Mouse (Mus musculus): Measurements from ENCODE around the gene Yjefn3. TPM values are rescaled to one million over a fixed set of nuclear protein-coding genes. Genes with fewer than 3 reads are reported as not detected.

Yjefn3 gene
- polyA plus RNA-seq, 1 experiment from 2014 or later, result 5.2 TPM

GRCm38 (mm10) chr8:69894836-69895332 is 7.6 kb downstream of the Yjefn3 start:
- Histone ChIP-seq H3K27me3 (ENCODE audit: insufficient read depth, low read length) (0 out of 2 replicates have a peak, but pooled peaks cover 7% of the 10 kb centered on the region), H3K4me2 (ENCODE audit: low read length) (no peak overlapping the region), H3K36me3 (ENCODE audit: insufficient read depth, low read length) (peaks cover 16% of the 10 kb centered on the region; the same call in 1 of the 2 replicates), H3K9me3 (replicated peaks; ENCODE audit: low read length) (no peaks in the 10 kb centered on the region), H3K27ac (no peak overlapping the region), H3K4me3 (replicated peaks; ENCODE audit: low read depth, low read length) (no peak overlapping the region), H3K9ac (ENCODE audit: low read depth, low read length) (no peak overlapping the region), H3K4me1 (replicated peaks; ENCODE audit: insufficient read depth, low read length) (no peaks in the 10 kb centered on the region)
- no peak for TF ChIP-seq CTCF (IDR thresholded peaks at IDR 0.05; ENCODE audit: low read depth)
- no peak for DNase-seq (ENCODE audit: low spot score)
- WGBS, result 67% methylated on average over 6 of the region's 6 CpGs
- ATAC-seq (replicated peaks; ENCODE audit: low FRiP score, low read depth), result no peak

DNA sequence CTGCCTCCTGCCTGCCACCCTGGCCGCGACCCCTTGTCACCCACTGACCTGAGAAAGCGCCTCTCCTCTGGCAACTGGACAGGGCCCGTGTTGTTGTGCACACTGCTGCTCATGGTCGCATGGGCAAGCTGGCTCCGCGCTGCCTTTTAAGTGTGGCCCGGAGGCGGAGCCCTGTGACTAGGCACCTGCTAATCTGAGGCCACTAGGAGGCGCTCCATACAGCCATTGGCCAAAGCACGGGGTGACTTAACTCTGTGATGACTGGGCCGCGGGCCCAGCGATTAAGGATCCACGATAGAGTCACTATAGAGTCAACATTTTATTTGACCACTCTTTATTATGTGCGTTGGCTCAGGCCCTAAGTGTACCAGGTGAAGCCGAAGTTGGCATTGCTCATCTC is 8.6 kb downstream of the Yjefn3 start:
- TF ChIP-seq CTCF (IDR thresholded peaks at IDR 0.05; ENCODE audit: low read depth), result peak; percentile 69
- peaks cover 6% of the 10 kb centered on the region for H3K4me1 ChIP-seq (replicated peaks; ENCODE audit: insufficient read depth, low read length)
- peaks cover 16% of the 10 kb centered on the region; the same call in 1 of the 2 replicates for H3K36me3 ChIP-seq (ENCODE audit: insufficient read depth, low read length)
- no peak overlapping the region for H3K4me2 ChIP-seq (ENCODE audit: low read length)
- H3K27me3 ChIP-seq (ENCODE audit: insufficient read depth, low read length), result peaks cover 16% of the 10 kb centered on the region
- peak; percentile 75 for DNase-seq (ENCODE audit: low spot score)
- no peak overlapping the region for H3K9ac ChIP-seq (ENCODE audit: low read depth, low read length)
- H3K4me3 ChIP-seq (replicated peaks; ENCODE audit: low read depth, low read length), result no peak overlapping the region
- H3K27ac ChIP-seq, result no peak overlapping the region
- H3K9me3 ChIP-seq (replicated peaks; ENCODE audit: low read length), result no peaks in the 10 kb centered on the region
- ATAC-seq (replicated peaks; ENCODE audit: low FRiP score, low read depth), result peak; percentile 40; the same call in 1 of the 2 replicates
- WGBS, result 47% methylated on average over 17 of the region's 17 CpGs

DNA sequence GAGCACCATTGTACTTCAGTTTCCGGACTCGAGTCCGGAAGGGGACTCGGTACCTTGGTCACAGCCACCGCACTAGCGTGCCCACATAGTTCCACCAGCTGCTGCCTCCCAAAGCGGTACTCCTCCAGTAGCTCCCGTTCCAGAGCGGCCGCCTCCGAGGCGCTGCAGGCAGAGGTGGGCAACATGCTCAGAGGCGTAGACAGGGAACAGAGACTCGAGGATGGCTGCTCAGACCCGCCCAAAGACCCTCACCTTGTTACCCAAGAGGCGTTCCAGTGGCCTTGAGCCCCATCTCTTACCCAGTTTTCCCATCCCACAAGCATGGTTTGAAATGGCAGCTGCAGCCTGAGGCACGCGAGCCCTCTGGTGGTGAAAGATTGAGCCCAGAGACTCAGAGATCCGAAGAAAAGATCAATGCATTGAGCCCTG is 11.7 kb downstream of the Yjefn3 start:
- Histone ChIP-seq H3K27ac (no peak overlapping the region), H3K9ac (ENCODE audit: low read depth, low read length) (no peak overlapping the region), H3K9me3 (replicated peaks; ENCODE audit: low read length) (no peaks in the 10 kb centered on the region), H3K4me3 (replicated peaks; ENCODE audit: low read depth, low read length) (no peak overlapping the region), H3K27me3 (ENCODE audit: insufficient read depth, low read length) (peaks cover 45% of the 10 kb centered on the region), H3K4me2 (ENCODE audit: low read length) (no peak overlapping the region), H3K36me3 (ENCODE audit: insufficient read depth, low read length) (peaks cover 13% of the 10 kb centered on the region; the same call in 1 of the 2 replicates), H3K4me1 (replicated peaks; ENCODE audit: insufficient read depth, low read length) (peaks cover 16% of the 10 kb centered on the region)
- WGBS, result 41% methylated on average over 19 of the region's 19 CpGs
- ATAC-seq (replicated peaks; ENCODE audit: low FRiP score, low read depth) (no peak), DNase-seq (ENCODE audit: low spot score) (peak; percentile 64)
- TF ChIP-seq CTCF (IDR thresholded peaks at IDR 0.05; ENCODE audit: low read depth), result peak; percentile 84

- H3K4me3 ChIP-seq (replicated peaks; ENCODE audit: low read depth, low read length), result peak overlapping the region; percentile 28
- peak overlapping the region; percentile 35; the same call in 1 of the 2 replicates for H3K9ac ChIP-seq (ENCODE audit: low read depth, low read length)
- H3K4me1 ChIP-seq (replicated peaks; ENCODE audit: insufficient read depth, low read length), result peaks cover 16% of the 10 kb centered on the region
- DNase-seq (ENCODE audit: low spot score) (no peak), ATAC-seq (replicated peaks; ENCODE audit: low FRiP score, low read depth) (no peak; the same call in 1 of the 2 replicates)
- H3K36me3 ChIP-seq (ENCODE audit: insufficient read depth, low read length), result peaks cover 13% of the 10 kb centered on the region; the same call in 1 of the 2 replicates
- 2% methylated on average over 32 of the region's 32 CpGs for WGBS
- H3K9me3 ChIP-seq (replicated peaks; ENCODE audit: low read length), result no peaks in the 10 kb centered on the region
- H3K27me3 ChIP-seq (ENCODE audit: insufficient read depth, low read length), result peaks cover 64% of the 10 kb centered on the region
- peak overlapping the region; percentile 54 for H3K4me2 ChIP-seq (ENCODE audit: low read length)
- no peak for TF ChIP-seq CTCF (IDR thresholded peaks at IDR 0.05; ENCODE audit: low read depth)
- H3K27ac ChIP-seq, result no peak overlapping the region
These were observed 13.6 kb downstream of the Yjefn3 start for GRCm38 (mm10) chr8:69888902-69889301.

GRCm38 (mm10) chr8:69888244-69888866 is 14.2 kb downstream of the Yjefn3 start:
- H3K4me1 ChIP-seq (replicated peaks; ENCODE audit: insufficient read depth, low read length), result peaks cover 16% of the 10 kb centered on the region
- H3K36me3 ChIP-seq (ENCODE audit: insufficient read depth, low read length), result peaks cover 9% of the 10 kb centered on the region; the same call in 1 of the 2 replicates
- peaks cover 70% of the 10 kb centered on the region for H3K27me3 ChIP-seq (ENCODE audit: insufficient read depth, low read length)
- H3K27ac ChIP-seq, result no peak overlapping the region
- DNase-seq (ENCODE audit: low spot score) (no peak), ATAC-seq (replicated peaks; ENCODE audit: low FRiP score, low read depth) (no peak; the same call in 1 of the 2 replicates)
- peak overlapping the region; percentile 35; the same call in 1 of the 2 replicates for H3K9ac ChIP-seq (ENCODE audit: low read depth, low read length)
- H3K4me3 ChIP-seq (replicated peaks; ENCODE audit: low read depth, low read length), result peak overlapping the region; percentile 28
- 6% methylated on average over 24 of the region's 24 CpGs for WGBS
- peak overlapping the region; percentile 54 for H3K4me2 ChIP-seq (ENCODE audit: low read length)
- H3K9me3 ChIP-seq (replicated peaks; ENCODE audit: low read length), result no peaks in the 10 kb centered on the region
- no peak for TF ChIP-seq CTCF (IDR thresholded peaks at IDR 0.05; ENCODE audit: low read depth)

DNA sequence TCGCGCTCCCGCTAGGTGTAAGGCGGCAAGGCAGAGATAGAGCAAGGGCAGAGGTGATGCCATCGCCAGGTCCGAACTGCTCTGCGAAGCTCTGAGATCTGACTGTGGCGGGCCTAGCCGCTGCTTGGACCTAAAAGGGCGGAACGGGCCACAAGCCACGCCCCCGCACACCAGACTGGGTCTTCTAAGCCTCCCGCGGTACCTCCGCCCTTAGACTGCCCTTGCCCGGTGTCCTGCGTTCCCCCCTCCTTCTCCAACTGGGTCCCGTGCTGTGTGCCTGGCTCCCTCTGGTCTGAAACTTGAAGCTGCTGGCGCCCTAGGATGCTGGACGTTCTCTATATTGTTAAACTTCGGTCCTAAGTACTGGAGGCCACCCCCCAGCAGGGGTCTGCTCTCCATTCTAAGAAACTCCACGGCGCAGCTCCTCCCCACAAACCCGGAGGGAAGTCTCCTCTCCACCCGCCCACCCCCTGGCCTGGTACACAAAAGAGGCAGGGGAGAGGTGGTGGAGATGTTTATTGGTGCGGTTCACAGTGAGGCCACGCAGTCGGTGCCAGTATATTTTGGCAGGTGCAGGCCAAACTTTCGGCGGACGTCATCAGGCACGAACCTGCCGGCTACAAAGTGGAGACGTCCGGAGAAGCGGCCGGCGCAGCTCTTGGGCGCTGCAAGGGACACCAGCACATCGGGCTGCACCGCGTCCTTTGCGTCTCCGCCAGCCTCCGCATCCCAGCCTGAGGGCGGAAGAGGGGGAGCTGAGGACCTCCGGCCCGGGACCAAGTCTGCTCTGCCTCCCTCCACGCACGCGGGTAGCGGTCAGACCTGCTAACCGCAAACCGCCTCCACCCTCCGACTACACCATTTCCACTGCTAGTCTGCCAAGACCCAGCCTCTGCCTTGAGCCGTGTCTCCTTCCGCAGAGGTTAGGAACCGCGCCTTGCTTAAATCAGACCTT is 14.9 kb downstream of the Yjefn3 start, which contains the start of gene Cilp2:
Gene Cilp2 (minus strand): TSS at position 399 of the 955 bp plus-strand sequence.
- H3K4me3 ChIP-seq (replicated peaks; ENCODE audit: low read depth, low read length), result peak within 1 kb of the TSS; percentile 28
- TF ChIP-seq CTCF (IDR thresholded peaks at IDR 0.05; ENCODE audit: low read depth), result no peak
- H3K4me1 ChIP-seq (replicated peaks; ENCODE audit: insufficient read depth, low read length), result peaks cover 16% of the 10 kb centered on the region
- peak; percentile 46 for DNase-seq (ENCODE audit: low spot score)
- under 1% methylated on average over 60 of the region's 60 CpGs for WGBS
- peaks cover 6% of the 10 kb centered on the region; the same call in 1 of the 2 replicates for H3K36me3 ChIP-seq (ENCODE audit: insufficient read depth, low read length)
- H3K27ac ChIP-seq, result no peak within 1 kb of the TSS
- peak within 1 kb of the TSS; percentile 54 for H3K4me2 ChIP-seq (ENCODE audit: low read length)
- peak; percentile 26; the same call in 1 of the 2 replicates for ATAC-seq (replicated peaks; ENCODE audit: low FRiP score, low read depth)
- H3K27me3 ChIP-seq (ENCODE audit: insufficient read depth, low read length), result peaks cover 77% of the 10 kb centered on the region
- peak within 1 kb of the TSS; percentile 35; the same call in 1 of the 2 replicates for H3K9ac ChIP-seq (ENCODE audit: low read depth, low read length)
- H3K9me3 ChIP-seq (replicated peaks; ENCODE audit: low read length), result no peaks in the 10 kb centered on the region
